Mouse (Mus musculus): ENCODE data around the gene Gm3336. TPM values are rescaled to one million over a fixed set of nuclear protein-coding genes. Genes with fewer than 3 reads are reported as not detected.

Gm3336 gene
- polyA plus RNA-seq (2012; ENCODE audit: insufficient read depth, insufficient read length, missing spikeins), result not detected in 2 replicates

- H3K4me1 ChIP-seq (ENCODE audit: control insufficient read depth, insufficient read depth, low read length), result peaks cover 12% of the 10 kb centered on the region
- TF ChIP-seq CTCF (IDR thresholded peaks at IDR 0.05; ENCODE audit: low read depth, low read length) (peak; percentile 58), POLR2A (IDR thresholded peaks at IDR 0.05; ENCODE audit: borderline replicate concordance, low read depth, low read length) (no peak)
- no peak within 1 kb of the TSS for H3K4me3 ChIP-seq (ENCODE audit: insufficient read depth, low read length)
- no peak within 1 kb of the TSS for H3K27ac ChIP-seq (ENCODE audit: insufficient read depth, low read depth, low read length)
Observed at GRCm38 (mm10) chr8:70718297-70718696, at the start of gene Gm3336. Gene Gm3336, plus strand, starts transcription at chr8:70718543.

- TF ChIP-seq CTCF (IDR thresholded peaks at IDR 0.05; ENCODE audit: low read depth, low read length) (no peak), POLR2A (IDR thresholded peaks at IDR 0.05; ENCODE audit: borderline replicate concordance, low read depth, low read length) (no peak)
- H3K4me3 ChIP-seq (ENCODE audit: insufficient read depth, low read length), result no peak overlapping the region
- H3K27ac ChIP-seq (ENCODE audit: insufficient read depth, low read depth, low read length), result no peak overlapping the region
- H3K4me1 ChIP-seq (ENCODE audit: control insufficient read depth, insufficient read depth, low read length), result peaks cover 27% of the 10 kb centered on the region
Observed at GRCm38 (mm10) chr8:70671615-70672324, 46.6 kb upstream of the Gm3336 start.

GRCm38 (mm10) chr8:70672325-70673078 is 45.8 kb upstream of the Gm3336 start:
- H3K27ac ChIP-seq (ENCODE audit: insufficient read depth, low read depth, low read length), result peak overlapping the region; percentile 75
- peak overlapping the region; percentile 56 for H3K4me3 ChIP-seq (ENCODE audit: insufficient read depth, low read length)
- H3K4me1 ChIP-seq (ENCODE audit: control insufficient read depth, insufficient read depth, low read length), result peaks cover 27% of the 10 kb centered on the region
- TF ChIP-seq POLR2A (IDR thresholded peaks at IDR 0.05; ENCODE audit: borderline replicate concordance, low read depth, low read length) (no peak), CTCF (IDR thresholded peaks at IDR 0.05; ENCODE audit: low read depth, low read length) (no peak)

GRCm38 (mm10) chr8:70673079-70673856 is 45.1 kb upstream of the Gm3336 start, which contains the start of gene Lsm4:
Gene Lsm4, plus strand, starts transcription at chr8:70673248.
- H3K4me3 ChIP-seq (ENCODE audit: insufficient read depth, low read length), result peak within 1 kb of the TSS; percentile 79
- TF ChIP-seq POLR2A (IDR thresholded peaks at IDR 0.05; ENCODE audit: borderline replicate concordance, low read depth, low read length) (0 out of 2 replicates have a peak, but pooled peaks have one; percentile 67), CTCF (IDR thresholded peaks at IDR 0.05; ENCODE audit: low read depth, low read length) (peak; percentile 42; the same call in 1 of the 2 replicates)
- peak within 1 kb of the TSS; percentile 88 for H3K27ac ChIP-seq (ENCODE audit: insufficient read depth, low read depth, low read length)
- H3K4me1 ChIP-seq (ENCODE audit: control insufficient read depth, insufficient read depth, low read length), result peaks cover 27% of the 10 kb centered on the region

DNA sequence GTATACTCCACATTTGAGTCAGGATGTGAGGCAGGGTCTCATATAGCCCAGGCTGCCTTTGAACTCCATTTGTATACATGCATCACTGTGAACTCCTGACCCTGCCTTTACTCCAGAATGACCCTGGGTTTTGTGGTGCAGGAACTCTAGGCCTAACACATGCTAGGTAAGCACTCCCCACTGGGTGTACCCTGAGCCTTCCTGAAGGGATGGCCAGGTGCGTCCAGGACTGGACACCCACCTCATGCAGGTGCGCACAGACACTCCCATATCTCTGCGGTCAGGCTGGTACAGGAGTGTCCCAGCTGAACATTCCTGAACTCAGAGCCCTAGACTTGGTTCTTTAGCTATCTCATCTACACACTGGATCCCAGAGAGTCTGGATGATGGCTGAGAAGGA is 44.2 kb upstream of the Gm3336 start:
- Histone ChIP-seq H3K27ac (ENCODE audit: insufficient read depth, low read depth, low read length) (peak overlapping the region; percentile 88), H3K4me3 (ENCODE audit: insufficient read depth, low read length) (peak overlapping the region; percentile 79), H3K4me1 (ENCODE audit: control insufficient read depth, insufficient read depth, low read length) (peaks cover 28% of the 10 kb centered on the region)
- no peak for TF ChIP-seq POLR2A (IDR thresholded peaks at IDR 0.05; ENCODE audit: borderline replicate concordance, low read depth, low read length)
- no peak for TF ChIP-seq CTCF (IDR thresholded peaks at IDR 0.05; ENCODE audit: low read depth, low read length)

GRCm38 (mm10) chr8:70674716-70675115 is 43.6 kb upstream of the Gm3336 start:
- peak overlapping the region; percentile 88 for H3K27ac ChIP-seq (ENCODE audit: insufficient read depth, low read depth, low read length)
- H3K4me3 ChIP-seq (ENCODE audit: insufficient read depth, low read length), result no peak overlapping the region
- peaks cover 33% of the 10 kb centered on the region for H3K4me1 ChIP-seq (ENCODE audit: control insufficient read depth, insufficient read depth, low read length)

GRCm38 (mm10) chr8:70675336-70675735 is 43.0 kb upstream of the Gm3336 start:
- no peak overlapping the region for H3K4me3 ChIP-seq (ENCODE audit: insufficient read depth, low read length)
- H3K27ac ChIP-seq (ENCODE audit: insufficient read depth, low read depth, low read length), result peak overlapping the region; percentile 88
- no peak for TF ChIP-seq CTCF (IDR thresholded peaks at IDR 0.05; ENCODE audit: low read depth, low read length)
- TF ChIP-seq POLR2A (IDR thresholded peaks at IDR 0.05; ENCODE audit: borderline replicate concordance, low read depth, low read length), result no peak
- peaks cover 33% of the 10 kb centered on the region for H3K4me1 ChIP-seq (ENCODE audit: control insufficient read depth, insufficient read depth, low read length)

More at GRCm38 (mm10) chr8:70674716-70675115, 43.6 kb upstream of the Gm3336 start:
- TF ChIP-seq POLR2A (IDR thresholded peaks at IDR 0.05; ENCODE audit: borderline replicate concordance, low read depth, low read length) (no peak), CTCF (IDR thresholded peaks at IDR 0.05; ENCODE audit: low read depth, low read length) (no peak)

- TF ChIP-seq CTCF (IDR thresholded peaks at IDR 0.05; ENCODE audit: low read depth, low read length), result no peak
- no peak for TF ChIP-seq POLR2A (IDR thresholded peaks at IDR 0.05; ENCODE audit: borderline replicate concordance, low read depth, low read length)
- Histone ChIP-seq H3K4me1 (ENCODE audit: control insufficient read depth, insufficient read depth, low read length) (peaks cover 38% of the 10 kb centered on the region), H3K4me3 (ENCODE audit: insufficient read depth, low read length) (no peak overlapping the region), H3K27ac (ENCODE audit: insufficient read depth, low read depth, low read length) (no peak overlapping the region)
Observed at GRCm38 (mm10) chr8:70677451-70678080, 40.8 kb upstream of the Gm3336 start.

- H3K4me3 ChIP-seq (ENCODE audit: insufficient read depth, low read length), result no peak overlapping the region
- TF ChIP-seq POLR2A (IDR thresholded peaks at IDR 0.05; ENCODE audit: borderline replicate concordance, low read depth, low read length) (no peak), CTCF (IDR thresholded peaks at IDR 0.05; ENCODE audit: low read depth, low read length) (no peak)
- H3K4me1 ChIP-seq (ENCODE audit: control insufficient read depth, insufficient read depth, low read length), result peaks cover 43% of the 10 kb centered on the region
- H3K27ac ChIP-seq (ENCODE audit: insufficient read depth, low read depth, low read length), result no peak overlapping the region
Observed at GRCm38 (mm10) chr8:70678679-70679078, 39.7 kb upstream of the Gm3336 start.
